Mouse (Mus musculus): ENCODE results near the gene Pm20d1. TPM values are rescaled to one million over a fixed set of nuclear protein-coding genes. Genes with fewer than 3 reads are reported as not detected.
"Not testable (repeated sequence)": the region's sequence is repeated elsewhere in the genome, so short reads cannot be mapped to it uniquely, and the experiment has no call there.

Gene Pm20d1
- polyA plus RNA-seq, 1 experiment from 2014 or later = 2.3 TPM

GRCm38 (mm10) chr1:131808986-131809385 lies 11.8 kb downstream of the Pm20d1 start:
- 83% methylated on average over 1 of the region's 1 CpGs for WGBS
- no peaks in the 10 kb centered on the region for H3K4me1 ChIP-seq (ENCODE audit: control insufficient read depth, insufficient read depth, low read length)
- no peaks in the 10 kb centered on the region for H3K36me3 ChIP-seq (ENCODE audit: control insufficient read depth, insufficient read depth, low read length)
- no peak overlapping the region for H3K4me3 ChIP-seq (ENCODE audit: low read depth, low read length)
- H3K27ac ChIP-seq (replicated peaks; ENCODE audit: low read depth, low read length) = no peak overlapping the region
- no peak overlapping the region for H3K4me2 ChIP-seq (ENCODE audit: low read depth, severe bottlenecking)
- ATAC-seq (ENCODE audit: insufficient number of reproducible peaks, low FRiP score, low TSS enrichment, low read depth) (no peak), DNase-seq (ENCODE audit: low spot score) (no peak)
- no peaks in the 10 kb centered on the region for H3K27me3 ChIP-seq (ENCODE audit: control insufficient read depth, insufficient read depth, low read length)
- H3K9ac ChIP-seq (ENCODE audit: low read length) = no peak overlapping the region
- no peaks in the 10 kb centered on the region for H3K9me3 ChIP-seq (ENCODE audit: control insufficient read depth, low read length)

- H3K9me3 ChIP-seq (ENCODE audit: control insufficient read depth, low read length) = no peaks in the 10 kb centered on the region
- no peak overlapping the region for H3K27ac ChIP-seq (replicated peaks; ENCODE audit: low read depth, low read length)
- H3K27me3 ChIP-seq (ENCODE audit: control insufficient read depth, insufficient read depth, low read length) = no peaks in the 10 kb centered on the region
- no peak overlapping the region for H3K9ac ChIP-seq (ENCODE audit: low read length)
- no peaks in the 10 kb centered on the region for H3K4me1 ChIP-seq (ENCODE audit: control insufficient read depth, insufficient read depth, low read length)
- H3K4me2 ChIP-seq (ENCODE audit: low read depth, severe bottlenecking) = no peak overlapping the region
- ATAC-seq (ENCODE audit: insufficient number of reproducible peaks, low FRiP score, low TSS enrichment, low read depth) (no peak), DNase-seq (ENCODE audit: low spot score) (no peak)
- 66% methylated on average over 2 of the region's 2 CpGs for WGBS
- no peak overlapping the region for H3K4me3 ChIP-seq (ENCODE audit: low read depth, low read length)
- no peaks in the 10 kb centered on the region for H3K36me3 ChIP-seq (ENCODE audit: control insufficient read depth, insufficient read depth, low read length)
Measured at GRCm38 (mm10) chr1:131809651-131810050, 12.5 kb downstream of the Pm20d1 start.

GRCm38 (mm10) chr1:131811393-131811792 lies 14.2 kb downstream of the Pm20d1 start:
- H3K4me3 ChIP-seq (ENCODE audit: low read depth, low read length) = no peak overlapping the region
- H3K36me3 ChIP-seq (ENCODE audit: control insufficient read depth, insufficient read depth, low read length) = no peaks in the 10 kb centered on the region
- ATAC-seq (ENCODE audit: insufficient number of reproducible peaks, low FRiP score, low TSS enrichment, low read depth) (no peak), DNase-seq (ENCODE audit: low spot score) (no peak)
- WGBS = 82% methylated on average over 1 of the region's 1 CpGs
- H3K4me2 ChIP-seq (ENCODE audit: low read depth, severe bottlenecking) = no peak overlapping the region
- H3K9me3 ChIP-seq (ENCODE audit: control insufficient read depth, low read length) = no peaks in the 10 kb centered on the region
- H3K4me1 ChIP-seq (ENCODE audit: control insufficient read depth, insufficient read depth, low read length) = no peaks in the 10 kb centered on the region
- H3K27ac ChIP-seq (replicated peaks; ENCODE audit: low read depth, low read length) = no peak overlapping the region
- H3K27me3 ChIP-seq (ENCODE audit: control insufficient read depth, insufficient read depth, low read length) = no peaks in the 10 kb centered on the region
- H3K9ac ChIP-seq (ENCODE audit: low read length) = no peak overlapping the region

GRCm38 (mm10) chr1:131812006-131812405 lies 14.8 kb downstream of the Pm20d1 start:
- Histone ChIP-seq H3K27ac (replicated peaks; ENCODE audit: low read depth, low read length) (no peak overlapping the region), H3K9ac (ENCODE audit: low read length) (no peak overlapping the region), H3K9me3 (ENCODE audit: control insufficient read depth, low read length) (no peaks in the 10 kb centered on the region), H3K4me1 (ENCODE audit: control insufficient read depth, insufficient read depth, low read length) (no peaks in the 10 kb centered on the region), H3K27me3 (ENCODE audit: control insufficient read depth, insufficient read depth, low read length) (no peaks in the 10 kb centered on the region), H3K4me3 (ENCODE audit: low read depth, low read length) (no peak overlapping the region), H3K4me2 (ENCODE audit: low read depth, severe bottlenecking) (no peak overlapping the region), H3K36me3 (ENCODE audit: control insufficient read depth, insufficient read depth, low read length) (no peaks in the 10 kb centered on the region)
- 76% methylated on average over 9 of the region's 9 CpGs for WGBS
- DNase-seq (ENCODE audit: low spot score) (no peak), ATAC-seq (ENCODE audit: insufficient number of reproducible peaks, low FRiP score, low TSS enrichment, low read depth) (no peak)

GRCm38 (mm10) chr1:131812631-131813295 lies 15.6 kb downstream of the Pm20d1 start:
- 90% methylated on average over 9 of the region's 9 CpGs for WGBS
- no peak overlapping the region for H3K4me3 ChIP-seq (ENCODE audit: low read depth, low read length)
- H3K36me3 ChIP-seq (ENCODE audit: control insufficient read depth, insufficient read depth, low read length) = no peaks in the 10 kb centered on the region
- H3K4me1 ChIP-seq (ENCODE audit: control insufficient read depth, insufficient read depth, low read length) = no peaks in the 10 kb centered on the region
- no peak overlapping the region for H3K4me2 ChIP-seq (ENCODE audit: low read depth, severe bottlenecking)
- no peak overlapping the region for H3K9ac ChIP-seq (ENCODE audit: low read length)
- no peaks in the 10 kb centered on the region for H3K27me3 ChIP-seq (ENCODE audit: control insufficient read depth, insufficient read depth, low read length)
- no peak overlapping the region for H3K27ac ChIP-seq (replicated peaks; ENCODE audit: low read depth, low read length)
- no peaks in the 10 kb centered on the region for H3K9me3 ChIP-seq (ENCODE audit: control insufficient read depth, low read length)
- DNase-seq (ENCODE audit: low spot score) (no peak), ATAC-seq (ENCODE audit: insufficient number of reproducible peaks, low FRiP score, low TSS enrichment, low read depth) (no peak)

GRCm38 (mm10) chr1:131813731-131814130 lies 16.6 kb downstream of the Pm20d1 start:
- no peak overlapping the region for H3K4me2 ChIP-seq (ENCODE audit: low read depth, severe bottlenecking)
- H3K9ac ChIP-seq (ENCODE audit: low read length) = no peak overlapping the region
- no peaks in the 10 kb centered on the region for H3K9me3 ChIP-seq (ENCODE audit: control insufficient read depth, low read length)
- H3K27ac ChIP-seq (replicated peaks; ENCODE audit: low read depth, low read length) = no peak overlapping the region
- no peak for ATAC-seq (ENCODE audit: insufficient number of reproducible peaks, low FRiP score, low TSS enrichment, low read depth)
- H3K4me3 ChIP-seq (ENCODE audit: low read depth, low read length) = no peak overlapping the region
- WGBS = 95% methylated on average over 4 of the region's 4 CpGs
- DNase-seq (ENCODE audit: low spot score) = no peak
- H3K27me3 ChIP-seq (ENCODE audit: control insufficient read depth, insufficient read depth, low read length) = no peaks in the 10 kb centered on the region
- no peaks in the 10 kb centered on the region for H3K36me3 ChIP-seq (ENCODE audit: control insufficient read depth, insufficient read depth, low read length)
- H3K4me1 ChIP-seq (ENCODE audit: control insufficient read depth, insufficient read depth, low read length) = no peaks in the 10 kb centered on the region

- Histone ChIP-seq H3K9me3 (ENCODE audit: control insufficient read depth, low read length) (no peaks in the 10 kb centered on the region), H3K27me3 (ENCODE audit: control insufficient read depth, insufficient read depth, low read length) (no peaks in the 10 kb centered on the region), H3K27ac (replicated peaks; ENCODE audit: low read depth, low read length) (no peak overlapping the region), H3K4me2 (ENCODE audit: low read depth, severe bottlenecking) (no peak overlapping the region), H3K9ac (ENCODE audit: low read length) (no peak overlapping the region), H3K4me1 (ENCODE audit: control insufficient read depth, insufficient read depth, low read length) (no peaks in the 10 kb centered on the region), H3K4me3 (ENCODE audit: low read depth, low read length) (no peak overlapping the region), H3K36me3 (ENCODE audit: control insufficient read depth, insufficient read depth, low read length) (no peaks in the 10 kb centered on the region)
- ATAC-seq (ENCODE audit: insufficient number of reproducible peaks, low FRiP score, low TSS enrichment, low read depth) (no peak), DNase-seq (ENCODE audit: low spot score) (no peak)
- WGBS = 88% methylated on average over 3 of the region's 3 CpGs
Measured at GRCm38 (mm10) chr1:131814191-131814590, 17.0 kb downstream of the Pm20d1 start.

GRCm38 (mm10) chr1:131816886-131817285 lies 19.7 kb downstream of the Pm20d1 start:
- Histone ChIP-seq H3K4me2 (ENCODE audit: low read depth, severe bottlenecking) (no peak overlapping the region), H3K27ac (replicated peaks; ENCODE audit: low read depth, low read length) (no peak overlapping the region), H3K36me3 (ENCODE audit: control insufficient read depth, insufficient read depth, low read length) (no peaks in the 10 kb centered on the region), H3K4me3 (ENCODE audit: low read depth, low read length) (no peak overlapping the region), H3K9me3 (ENCODE audit: control insufficient read depth, low read length) (no peaks in the 10 kb centered on the region), H3K9ac (ENCODE audit: low read length) (no peak overlapping the region), H3K4me1 (ENCODE audit: control insufficient read depth, insufficient read depth, low read length) (no peaks in the 10 kb centered on the region), H3K27me3 (ENCODE audit: control insufficient read depth, insufficient read depth, low read length) (no peaks in the 10 kb centered on the region)
- DNase-seq (ENCODE audit: low spot score) (no peak), ATAC-seq (ENCODE audit: insufficient number of reproducible peaks, low FRiP score, low TSS enrichment, low read depth) (no peak)
- WGBS = 90% methylated on average over 6 of the region's 6 CpGs

- H3K4me2 ChIP-seq (ENCODE audit: low read depth, severe bottlenecking); H3K36me3 ChIP-seq (ENCODE audit: control insufficient read depth, insufficient read depth, low read length); H3K9ac ChIP-seq (ENCODE audit: low read length); DNase-seq (ENCODE audit: low spot score); H3K27me3 ChIP-seq (ENCODE audit: control insufficient read depth, insufficient read depth, low read length); ATAC-seq (ENCODE audit: insufficient number of reproducible peaks, low FRiP score, low TSS enrichment, low read depth); H3K4me3 ChIP-seq (ENCODE audit: low read depth, low read length); H3K27ac ChIP-seq (replicated peaks; ENCODE audit: low read depth, low read length); H3K9me3 ChIP-seq (ENCODE audit: control insufficient read depth, low read length); H3K4me1 ChIP-seq (ENCODE audit: control insufficient read depth, insufficient read depth, low read length): not testable (repeated sequence)
- 76% methylated on average over 8 of the region's 9 CpGs for whole genome bisulfite sequencing
Measured at GRCm38 (mm10) chr1:131820353-131820752, 23.2 kb downstream of the Pm20d1 start.

Measured in limb, embryonic 11.5 days (tissue).